Mouse (Mus musculus): ENCODE data around the gene Rgs8.

The Rgs8 gene

DNA sequence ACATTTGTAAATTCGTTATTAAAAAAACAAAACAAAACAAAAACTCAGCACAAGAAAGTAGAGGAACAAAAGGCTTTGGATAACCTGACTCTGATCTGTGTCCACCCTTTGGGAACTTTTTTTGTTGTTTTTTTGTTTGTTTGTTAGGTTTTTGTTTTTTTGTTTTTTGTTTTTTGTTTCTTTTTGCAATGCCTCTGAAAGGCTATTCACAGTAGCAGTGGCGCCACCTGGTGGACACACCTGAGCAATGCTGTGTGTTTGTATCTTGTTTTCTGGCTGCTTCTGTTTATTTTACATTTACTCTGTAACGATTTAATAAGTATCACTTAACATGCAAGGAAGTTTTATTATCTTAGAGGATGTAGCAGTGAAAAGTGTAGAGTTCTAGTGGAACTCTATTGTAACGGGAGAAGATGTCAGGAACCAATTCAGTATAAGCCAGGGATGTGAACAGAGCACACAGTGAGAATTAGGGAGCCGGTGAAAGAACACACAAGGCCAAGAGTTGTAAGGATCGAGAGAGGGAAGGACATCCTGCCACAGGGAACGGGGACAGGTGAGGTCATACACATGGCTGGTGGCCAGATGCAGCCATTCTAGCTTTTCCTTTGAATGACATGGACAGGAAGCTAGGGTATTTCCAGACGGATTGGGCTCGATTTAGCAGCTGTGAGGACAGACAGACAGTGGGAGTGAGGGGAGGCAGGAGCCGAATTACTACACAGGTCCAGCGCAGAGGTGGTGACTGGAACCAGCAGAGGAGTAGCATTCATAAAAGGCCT is 89.7 kb downstream of the Rgs8 start:
- peak in 1 of 2 experiments; percentile 82 for DNase-seq (ENCODE audit: low spot score in 2 of 2)

DNA sequence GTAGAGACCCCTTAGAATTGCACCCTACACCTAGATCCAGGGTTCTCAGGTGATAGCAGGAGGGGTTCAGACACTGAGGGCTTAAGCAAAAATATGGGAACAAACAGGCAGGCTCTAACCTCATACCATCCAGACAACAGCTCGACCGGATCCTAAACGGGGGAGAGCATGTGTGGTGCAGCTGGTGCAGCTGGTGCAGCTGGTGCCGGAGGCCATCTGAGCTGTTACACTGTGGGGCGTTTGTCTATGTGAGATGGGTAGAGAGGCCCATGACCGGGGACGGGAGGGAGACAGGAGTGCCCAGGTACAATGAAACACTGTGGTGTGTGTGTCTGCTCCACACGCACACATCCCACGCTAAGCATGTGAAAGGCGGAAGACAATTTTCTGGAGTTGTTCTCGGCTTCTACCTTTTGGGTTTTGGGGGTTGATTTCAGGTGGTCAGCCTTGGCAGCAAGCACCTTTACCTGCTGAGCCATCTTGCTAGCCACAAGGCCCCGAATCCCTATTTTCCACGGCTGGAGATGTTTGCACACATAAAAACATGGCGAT is 93.4 kb downstream of the Rgs8 start:
- no peak for DNase-seq (ENCODE audit: low spot score in 2 of 2)

DNA sequence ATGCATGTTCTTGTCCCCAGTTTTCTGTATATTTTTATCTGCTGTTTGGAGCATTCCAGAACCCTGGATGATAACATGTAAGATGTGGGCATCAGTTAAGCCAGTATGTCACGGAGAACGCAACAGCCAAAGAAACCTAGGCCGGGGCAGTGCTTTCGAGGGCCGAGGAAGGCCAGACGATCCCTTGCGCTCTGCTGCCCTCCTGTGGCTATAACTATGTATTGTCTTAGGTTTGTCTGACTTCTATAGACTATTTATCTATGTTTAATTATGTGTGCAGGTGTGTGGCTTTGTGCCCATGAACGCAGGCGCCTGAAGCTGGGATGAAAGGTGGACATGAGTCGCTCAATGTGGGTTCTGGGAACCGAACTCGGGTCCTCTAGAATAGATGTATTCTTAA is 93.9 kb downstream of the Rgs8 start:
- peak in 1 of 2 experiments; percentile 75 for DNase-seq (ENCODE audit: low spot score in 2 of 2)

DNA sequence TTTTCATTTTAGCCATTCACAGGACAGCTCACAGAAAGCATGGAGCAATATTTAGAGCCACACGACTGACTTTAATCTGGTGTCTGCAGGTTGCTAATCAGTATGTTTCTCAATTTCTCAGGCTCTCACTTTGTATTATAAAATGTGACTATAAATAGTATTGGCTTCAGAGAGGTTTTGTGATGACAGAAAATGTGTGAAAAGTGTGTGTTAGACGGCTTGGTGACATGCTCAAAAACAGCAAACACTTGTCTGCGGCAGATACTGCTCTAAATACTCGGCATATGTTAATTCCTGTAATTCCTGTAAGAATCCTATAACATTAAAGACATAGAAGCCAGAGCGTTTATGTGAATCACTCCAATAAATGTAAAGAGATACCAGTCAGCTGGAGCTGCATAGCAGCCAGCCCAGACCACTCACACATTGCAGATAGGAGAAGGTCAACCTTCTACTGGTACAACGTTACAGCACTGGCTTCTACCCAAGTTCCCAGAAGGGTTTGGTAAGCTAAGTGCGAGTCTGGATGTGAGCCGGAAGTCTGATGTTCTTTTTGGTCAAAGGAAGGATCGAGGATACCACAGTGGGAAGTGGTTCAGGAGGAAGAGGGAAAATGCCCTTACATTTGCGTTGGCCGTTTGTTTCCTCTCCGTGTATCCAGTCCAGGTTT is 95.2 kb downstream of the Rgs8 start:
- DNase-seq (ENCODE audit: low spot score in 2 of 2), result no peak

DNA sequence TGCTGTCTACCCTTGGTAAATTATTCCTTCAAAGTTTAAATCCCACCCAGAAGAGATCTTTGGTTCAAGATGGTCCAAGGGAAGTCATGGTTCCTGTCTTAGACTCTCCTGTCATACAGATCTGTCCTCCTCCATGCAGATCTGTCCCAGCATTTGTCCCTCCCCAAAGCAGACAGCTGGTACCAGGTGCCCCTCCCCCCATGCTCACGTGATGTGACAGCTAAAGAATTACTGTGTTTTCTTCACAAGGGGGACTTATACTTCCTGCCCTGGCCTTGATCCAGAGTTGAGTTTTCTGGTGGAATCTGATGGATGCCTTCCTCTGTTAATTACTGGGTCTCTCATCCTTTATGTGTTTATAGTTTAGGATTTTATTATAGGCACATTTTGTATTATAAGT is 95.7 kb downstream of the Rgs8 start:
- no peak for DNase-seq (ENCODE audit: low spot score in 2 of 2)

DNA sequence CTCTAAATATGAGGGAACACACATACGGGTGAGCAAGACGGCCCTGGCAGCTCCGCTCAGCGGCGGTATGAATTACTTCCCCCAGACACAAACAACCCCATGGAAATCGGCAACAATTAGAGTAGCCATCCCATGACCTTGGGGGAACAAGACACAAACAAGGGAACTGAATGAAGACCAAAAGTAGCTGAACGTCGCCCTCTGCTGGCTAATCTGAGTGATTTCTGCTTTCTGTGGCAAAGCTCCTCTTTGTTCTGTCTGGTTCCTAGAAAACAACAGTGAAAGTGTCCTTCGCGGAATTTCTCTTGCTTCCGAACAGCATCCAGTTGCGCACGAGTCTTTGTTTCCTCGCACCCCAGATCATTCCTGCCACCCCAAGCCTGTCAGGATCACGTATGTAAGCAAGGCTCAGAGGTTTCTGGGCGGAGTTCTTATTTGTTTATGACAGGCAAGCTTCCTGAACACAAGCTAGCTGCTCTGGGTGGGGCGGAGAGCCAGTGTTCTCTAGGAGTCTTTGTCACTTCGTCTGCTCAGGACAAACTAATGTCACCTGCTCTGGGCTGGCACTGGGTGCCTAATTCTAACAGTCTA is 96.5 kb downstream of the Rgs8 start, which contains the start of gene Rnasel:
TSS of gene Rnasel (plus strand) at position 216 of the 591 bp plus-strand sequence.
- DNase-seq (ENCODE audit: low spot score in 2 of 2), result no peak
